Mouse (Mus musculus) kidney, postnatal 0 days (tissue): ENCODE measurements around the gene Tmem185b. TPM values are rescaled to one million over a fixed set of nuclear protein-coding genes. Genes with fewer than 3 reads are reported as not detected.

ENCODE experiments used
- ATAC-seq: fragments of 200-750 bp; cut with Nextera tagmentation; replicated peaks from 2 replicates; pipeline ENCODE4 v1.8.0; 2017; ENCODE audit warnings: low read depth, moderate number of reproducible peaks, moderate TSS enrichment, moderate library complexity; ENCODE audit not compliant: low FRiP score
- DNase-seq: peaks from one replicate; pipeline ENCODE4 v3.0.0-alpha.2; 2016; ENCODE audit warnings: low spot score
- H3K27ac ChIP-seq: fragments of 300-500 bp; sonication (generic); 2 replicates; pipeline ENCODE4 v1.5.1; 2014; ENCODE audit warnings: mild to moderate bottlenecking
- H3K27me3 ChIP-seq: fragments of 300-500 bp; sonication (generic); 2 replicates; pipeline ENCODE4 v1.6.1; 2014; ENCODE audit warnings: low read length, mixed read lengths; ENCODE audit not compliant: insufficient read depth
- H3K36me3 ChIP-seq: fragments of 300-500 bp; sonication (generic); 2 replicates; pipeline ENCODE4 v1.6.1; 2014; ENCODE audit warnings: low read length, mixed read lengths; ENCODE audit not compliant: insufficient read depth
- H3K4me1 ChIP-seq: fragments of 300-500 bp; sonication (generic); replicated peaks from 2 replicates; pipeline ENCODE4 v1.6.1; 2014; ENCODE audit warnings: antibody characterized with exemption, low read length, mixed read lengths; ENCODE audit not compliant: insufficient read depth
- H3K4me2 ChIP-seq: fragments of 300-500 bp; sonication (generic); 2 replicates; pipeline ENCODE4 v1.6.1; 2014; ENCODE audit warnings: mild to moderate bottlenecking, low read length, moderate library complexity, mixed read lengths
- H3K4me3 ChIP-seq: fragments of 300-500 bp; sonication (generic); replicated peaks from 2 replicates; pipeline ENCODE4 v1.5.1; 2014; ENCODE audit warnings: low read depth, low read length
- H3K9ac ChIP-seq: fragments of 300-500 bp; sonication (generic); 2 replicates; pipeline ENCODE4 v1.6.1; 2014; ENCODE audit warnings: low read depth, low read length
- H3K9me3 ChIP-seq: fragments of 300-500 bp; sonication (generic); replicated peaks from 2 replicates; pipeline ENCODE4 v1.6.1; 2016; ENCODE audit warnings: low read length, inconsistent platforms, mixed read lengths
- CTCF ChIP-seq: IDR thresholded peaks from 2 replicates; pipeline ENCODE4 v1.5.1; 2016; ENCODE audit warnings: antibody characterized with exemption, low read depth, mild to moderate bottlenecking, moderate library complexity
- WGBS: fragments of 180-500 bp; shearing (Covaris S2); extraction: QIAGEN DNeasy Blood & Tissue Kit; methylation state at CpG from one replicate; pipeline ENCODE4 v1.1.7; 2014; 5-methylcytosine and 5-hydroxymethylcytosine counted together
- polyA plus RNA-seq: library from polyadenylated mRNA; unstranded; fragments of >200 nt; fragmentation: Nextera tagmentation; extraction: Ambion mirVana; gene quantifications from 2 replicates; pipeline ENCODE4 v1.2.1, GENCODE M21; 2015

The Tmem185b gene
- polyA plus RNA-seq: 30.6 and 34.6 TPM in 2 replicates

- Histone ChIP-seq H3K4me2 (peak within 1 kb of the TSS; percentile 89), H3K4me1 (peaks cover 16% of the 10 kb centered on the region), H3K4me3 (peak within 1 kb of the TSS; percentile 64), H3K27me3 (no peaks in the 10 kb centered on the region), H3K36me3 (0 out of 2 replicates have a peak, but pooled peaks cover 4% of the 10 kb centered on the region), H3K9ac (peak within 1 kb of the TSS; percentile 83), H3K27ac (peak within 1 kb of the TSS; percentile 91), H3K9me3 (no peaks in the 10 kb centered on the region)
- DNase-seq (peak; percentile 95), ATAC-seq (peak; percentile 94)
- 2% methylated on average over 79 of the region's 82 CpGs for WGBS
- no peak for TF ChIP-seq CTCF
These were observed at the start of gene Tmem185b for GRCm38 (mm10) chr1:119525689-119526591. Tmem185b (plus strand) TSS chr1:119526160.

GRCm38 (mm10) chr1:119476905-119477353, 49.0 kb upstream of the Tmem185b start:
- H3K9ac ChIP-seq: no peak overlapping the region
- no peaks in the 10 kb centered on the region for H3K27me3 ChIP-seq
- TF ChIP-seq CTCF: no peak
- ATAC-seq: no peak
- no peaks in the 10 kb centered on the region for H3K4me1 ChIP-seq
- 73% methylated on average over 7 of the region's 7 CpGs for WGBS
- H3K27ac ChIP-seq: no peak overlapping the region
- DNase-seq: no peak
- H3K9me3 ChIP-seq: no peaks in the 10 kb centered on the region
- H3K36me3 ChIP-seq: peaks cover 30% of the 10 kb centered on the region
- H3K4me3 ChIP-seq: no peak overlapping the region
- H3K4me2 ChIP-seq: no peak overlapping the region

- H3K4me2 ChIP-seq: no peak overlapping the region
- no peak overlapping the region for H3K27ac ChIP-seq
- no peak for TF ChIP-seq CTCF
- 76% methylated on average over 4 of the region's 4 CpGs for WGBS
- no peaks in the 10 kb centered on the region for H3K27me3 ChIP-seq
- H3K36me3 ChIP-seq: peaks cover 18% of the 10 kb centered on the region; the same call in 1 of the 2 replicates
- no peak overlapping the region for H3K4me3 ChIP-seq
- no peaks in the 10 kb centered on the region for H3K4me1 ChIP-seq
- no peak overlapping the region for H3K9ac ChIP-seq
- ATAC-seq (no peak), DNase-seq (no peak)
- H3K9me3 ChIP-seq: no peaks in the 10 kb centered on the region
These were observed 46.3 kb upstream of the Tmem185b start for GRCm38 (mm10) chr1:119479641-119480040.

- no peak for TF ChIP-seq CTCF
- Histone ChIP-seq H3K4me3 (no peak overlapping the region), H3K4me1 (no peaks in the 10 kb centered on the region), H3K4me2 (no peak overlapping the region), H3K27ac (no peak overlapping the region), H3K36me3 (0 out of 2 replicates have a peak, but pooled peaks cover 12% of the 10 kb centered on the region), H3K27me3 (no peaks in the 10 kb centered on the region), H3K9ac (no peak overlapping the region), H3K9me3 (no peaks in the 10 kb centered on the region)
- no peak for ATAC-seq
- WGBS: 96% methylated on average over 8 of the region's 8 CpGs
- DNase-seq: no peak
These were observed 45.3 kb upstream of the Tmem185b start for GRCm38 (mm10) chr1:119480678-119481077.

- ATAC-seq (no peak), DNase-seq (no peak)
- H3K27ac ChIP-seq: no peak overlapping the region
- 0 out of 2 replicates have a peak, but pooled peaks cover 12% of the 10 kb centered on the region for H3K36me3 ChIP-seq
- H3K4me3 ChIP-seq: no peak overlapping the region
- H3K9me3 ChIP-seq: no peaks in the 10 kb centered on the region
- no peaks in the 10 kb centered on the region for H3K27me3 ChIP-seq
- WGBS: 89% methylated on average over 7 of the region's 7 CpGs
- H3K4me1 ChIP-seq: no peaks in the 10 kb centered on the region
- peak; percentile 57 for TF ChIP-seq CTCF
- H3K4me2 ChIP-seq: no peak overlapping the region
- H3K9ac ChIP-seq: no peak overlapping the region
These were observed 44.6 kb upstream of the Tmem185b start for GRCm38 (mm10) chr1:119481205-119481932.

GRCm38 (mm10) chr1:119482891-119483290, 43.1 kb upstream of the Tmem185b start:
- DNase-seq: no peak
- WGBS: 69% methylated on average over 3 of the region's 3 CpGs

More at GRCm38 (mm10) chr1:119482891-119483290, 43.1 kb upstream of the Tmem185b start:
- Histone ChIP-seq H3K27me3 (no peaks in the 10 kb centered on the region), H3K27ac (no peak overlapping the region), H3K4me2 (no peak overlapping the region), H3K9ac (no peak overlapping the region), H3K4me1 (no peaks in the 10 kb centered on the region; the same call in 1 of the 2 replicates), H3K4me3 (no peak overlapping the region), H3K9me3 (no peaks in the 10 kb centered on the region), H3K36me3 (0 out of 2 replicates have a peak, but pooled peaks cover 1% of the 10 kb centered on the region)
- ATAC-seq: no peak
- TF ChIP-seq CTCF: peak; percentile 50
